Mouse (Mus musculus) gastrocnemius, postnatal 10 days (tissue): ENCODE measurements around the gene E330009J07Rik. TPM values are rescaled to one million over a fixed set of nuclear protein-coding genes. Genes with fewer than 3 reads are reported as not detected.

ENCODE experiments used
- DNase-seq: peaks from one replicate; pipeline ENCODE4 v3.0.0; 2021; ENCODE audit warnings: mixed read lengths
- long read RNA-seq, 2 experiments: library from polyadenylated mRNA; stranded (forward); transcript quantifications; one replicate each; pipeline ENCODE4 v2.0.0; 2021
- total RNA-seq, 2 experiments: library from RNA; stranded (reverse); gene quantifications; 2 replicates each; pipeline ENCODE4 v1.2.3; 2021

Gene E330009J07Rik
- total RNA-seq, result 1 to 10 TPM; 3.7 to 3.8 TPM
- long read RNA-seq, experiment 1, full-length matches to known transcripts, result 2 of 4 reads
- long read RNA-seq, experiment 1, partial matches to known transcripts, result 0 of 4 reads
- long read RNA-seq, experiment 1, other reads (novel, unspliced or antisense), result 2 of 4 reads
- long read RNA-seq, experiment 2, full-length matches to known transcripts, result 3 of 4 reads
- long read RNA-seq, experiment 2, partial matches to known transcripts, result 0 of 4 reads
- long read RNA-seq, experiment 2, other reads (novel, unspliced or antisense), result 1 of 4 reads

- DNase-seq, result peak; percentile 81
These were observed at the start of gene E330009J07Rik for GRCm38 (mm10) chr6:40436047-40436483. Gene E330009J07Rik (minus strand): TSS chr6:40436135.

GRCm38 (mm10) chr6:40482318-40482717, 46.4 kb upstream of the E330009J07Rik start:
- DNase-seq, result no peak

DNA sequence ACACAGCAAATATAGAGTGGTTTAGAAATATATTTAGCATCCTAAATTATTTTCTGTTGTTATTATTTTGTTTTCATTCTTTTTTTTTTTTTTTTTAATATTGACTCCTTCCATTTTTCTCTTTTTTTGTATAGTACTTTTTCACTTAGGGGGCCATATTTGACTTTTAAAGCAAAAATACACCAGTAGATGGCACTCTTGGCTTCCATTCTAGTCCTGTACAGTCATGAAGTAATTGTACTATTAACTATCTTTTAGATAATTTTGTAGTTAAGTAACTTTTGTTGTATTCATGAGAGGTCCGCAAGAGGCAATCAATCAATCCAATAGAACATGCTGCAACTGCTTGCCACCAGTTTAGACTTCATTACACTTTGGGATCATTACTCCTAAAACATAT, 43.8 kb upstream of the E330009J07Rik start:
- no peak for DNase-seq

GRCm38 (mm10) chr6:40476132-40476531, 40.2 kb upstream of the E330009J07Rik start:
- no peak for DNase-seq

DNA sequence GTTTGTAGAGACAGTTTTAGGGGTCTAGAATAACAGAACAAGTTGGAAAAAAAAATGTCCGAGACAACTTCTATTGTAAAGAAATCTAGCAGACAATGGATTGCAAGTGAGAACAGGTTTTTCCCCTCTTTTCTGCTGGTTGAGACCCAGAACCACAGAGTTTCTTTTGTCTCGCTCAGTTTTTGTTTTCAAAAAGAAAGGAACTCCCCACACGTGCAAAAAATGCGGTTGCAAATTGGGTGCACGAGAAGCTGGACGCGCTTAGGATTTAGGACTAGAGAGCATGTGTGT, 35.7 kb upstream of the E330009J07Rik start:
- DNase-seq, result no peak

- peak; percentile 89 for DNase-seq
These were observed 35.2 kb upstream of the E330009J07Rik start, which contains the start of gene Ssbp1 for GRCm38 (mm10) chr6:40470916-40471719. Gene Ssbp1 (plus strand): TSS chr6:40471352.

GRCm38 (mm10) chr6:40465710-40466109, 29.8 kb upstream of the E330009J07Rik start:
- DNase-seq, result no peak

- no peak for DNase-seq
These were observed 18.6 kb upstream of the E330009J07Rik start for GRCm38 (mm10) chr6:40454436-40455041.

GRCm38 (mm10) chr6:40448626-40449025, 12.7 kb upstream of the E330009J07Rik start:
- no peak for DNase-seq

- no peak for DNase-seq
These were observed 7.5 kb upstream of the E330009J07Rik start for GRCm38 (mm10) chr6:40443281-40443928.

DNA sequence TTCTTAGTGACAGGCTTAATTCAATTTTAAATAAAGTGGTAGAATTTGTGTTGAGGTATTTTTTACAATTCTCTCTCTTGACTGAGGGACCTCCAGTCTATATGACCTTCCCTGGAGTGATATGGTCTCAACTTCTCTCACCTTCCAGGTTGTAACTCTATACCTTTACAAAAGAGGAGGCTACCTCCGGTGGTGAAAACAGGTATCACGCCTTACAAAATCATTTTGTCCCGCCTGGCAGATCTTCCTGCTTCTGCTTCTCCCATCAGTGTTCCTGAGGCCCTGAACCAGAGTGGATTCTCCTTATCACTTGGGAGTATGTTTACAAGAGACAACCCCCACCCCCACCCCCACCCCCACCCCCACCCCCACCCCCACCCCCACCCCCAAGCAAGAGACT, 5.8 kb upstream of the E330009J07Rik start:
- DNase-seq, result no peak

GRCm38 (mm10) chr6:40441276-40441675, 5.3 kb upstream of the E330009J07Rik start:
- DNase-seq, result no peak

- DNase-seq, result no peak
These were observed 3.8 kb upstream of the E330009J07Rik start for GRCm38 (mm10) chr6:40439731-40440130.

- DNase-seq, result no peak
These were observed 3.0 kb upstream of the E330009J07Rik start, which contains the start of gene Wee2 for GRCm38 (mm10) chr6:40438936-40439335. Gene Wee2 (plus strand): TSS chr6:40439088.

DNA sequence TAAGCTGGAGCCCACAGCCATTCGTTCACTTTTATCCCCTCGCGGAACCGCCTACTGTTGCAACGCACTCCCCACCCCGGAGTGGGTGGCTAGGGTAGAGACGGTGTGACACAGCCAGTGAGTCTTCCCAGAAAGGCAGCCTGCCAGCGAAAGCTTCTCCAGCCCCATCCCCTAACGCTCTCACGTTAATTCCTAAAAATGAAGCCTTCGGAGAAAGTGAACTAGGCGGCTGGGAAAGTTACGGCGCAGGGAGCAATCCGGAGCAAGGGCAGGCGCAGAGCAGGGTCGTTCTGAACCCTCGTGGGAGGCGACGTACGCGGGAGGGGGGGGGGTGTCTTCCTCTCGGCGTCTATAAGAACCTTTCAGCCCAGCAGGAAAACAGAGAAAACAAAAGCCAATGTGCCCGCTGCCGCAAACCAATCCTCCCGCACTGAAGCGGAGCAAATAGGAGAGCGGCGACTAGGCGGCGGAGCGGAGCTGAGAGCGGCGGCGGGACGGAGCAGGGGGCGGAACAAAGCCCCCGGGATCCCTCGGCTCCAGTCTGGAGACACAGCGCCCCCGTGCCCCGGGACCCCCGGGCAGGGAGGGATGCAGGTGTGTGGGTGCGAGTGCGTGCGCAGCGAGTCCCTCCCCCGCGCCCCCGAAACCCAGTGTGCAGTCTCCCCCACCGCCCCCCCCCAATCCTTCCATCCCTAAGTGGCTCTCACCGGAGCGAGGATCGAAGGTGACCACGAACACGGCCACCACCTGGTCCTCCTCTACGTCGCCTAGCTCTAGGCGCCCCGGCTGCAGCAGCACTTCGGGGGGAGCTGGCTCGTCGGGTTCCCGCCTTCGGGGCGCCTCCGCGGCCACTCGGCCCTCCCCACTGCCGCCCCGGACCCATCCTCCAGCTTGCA, 536 bp downstream of the E330009J07Rik start:
- peak; percentile 34 for DNase-seq

DNA sequence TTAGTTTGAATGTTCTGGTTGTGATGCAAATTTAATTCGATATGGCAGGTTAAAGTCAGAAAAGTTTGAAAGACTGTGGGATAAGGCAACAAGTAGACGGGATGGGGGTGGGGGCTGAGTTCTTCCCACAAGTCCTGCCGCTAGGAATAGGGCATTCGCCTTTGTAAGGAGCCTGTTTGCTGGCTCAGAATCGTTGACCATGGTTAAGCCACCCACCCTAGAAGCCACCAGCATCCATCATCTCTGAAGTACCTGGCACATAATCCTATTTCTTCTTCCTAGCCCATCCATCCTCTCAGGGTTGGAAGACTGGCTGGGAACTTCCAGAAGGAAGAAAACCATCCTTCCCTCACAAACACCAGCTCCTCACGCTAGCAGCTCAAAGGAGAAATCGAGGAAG, 1.2 kb downstream of the E330009J07Rik start:
- DNase-seq, result no peak

DNA sequence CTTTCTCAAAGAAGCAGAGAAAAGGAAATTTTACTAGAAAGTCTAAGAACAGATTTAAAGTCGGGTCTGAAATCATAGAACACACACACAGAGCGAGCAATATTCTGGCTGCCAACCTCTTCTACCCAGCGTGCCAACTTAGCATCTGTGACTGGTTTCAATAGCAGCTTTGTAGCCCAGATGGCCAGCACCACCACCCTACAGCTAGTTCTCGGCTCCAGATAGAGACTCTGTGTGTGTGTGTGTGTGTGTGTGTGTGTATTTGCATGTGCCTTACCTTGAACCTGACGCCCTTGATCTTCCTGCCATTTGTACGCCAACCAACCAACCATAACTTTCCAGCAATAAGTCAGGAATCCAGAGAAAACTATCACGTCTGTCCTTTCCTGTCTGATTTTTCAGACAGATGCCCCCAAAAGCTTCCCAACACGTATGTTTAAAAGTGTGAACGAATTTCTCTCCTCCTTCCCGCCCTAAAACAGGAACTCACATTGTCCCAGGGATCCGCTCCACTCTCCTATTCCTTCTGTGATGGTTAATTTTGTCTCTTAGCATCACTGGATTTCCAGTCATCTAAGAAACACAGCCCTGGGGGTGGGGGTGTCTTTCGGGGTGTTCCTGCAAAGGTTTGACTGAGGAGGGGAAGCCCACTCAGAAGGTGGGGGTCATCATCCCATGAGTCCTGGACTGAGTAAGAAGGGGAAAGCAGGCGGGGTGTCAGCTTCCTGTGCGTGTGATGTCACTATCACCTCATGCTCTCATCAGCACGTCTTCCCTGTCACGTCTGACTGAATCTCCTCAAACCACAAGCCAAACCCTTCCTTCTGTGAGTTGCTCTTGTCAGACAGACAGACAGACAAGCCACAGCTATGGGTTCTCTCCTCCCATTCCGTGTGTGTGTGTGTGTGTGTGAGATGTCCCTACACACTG, 3.3 kb downstream of the E330009J07Rik start:
- DNase-seq, result no peak

DNA sequence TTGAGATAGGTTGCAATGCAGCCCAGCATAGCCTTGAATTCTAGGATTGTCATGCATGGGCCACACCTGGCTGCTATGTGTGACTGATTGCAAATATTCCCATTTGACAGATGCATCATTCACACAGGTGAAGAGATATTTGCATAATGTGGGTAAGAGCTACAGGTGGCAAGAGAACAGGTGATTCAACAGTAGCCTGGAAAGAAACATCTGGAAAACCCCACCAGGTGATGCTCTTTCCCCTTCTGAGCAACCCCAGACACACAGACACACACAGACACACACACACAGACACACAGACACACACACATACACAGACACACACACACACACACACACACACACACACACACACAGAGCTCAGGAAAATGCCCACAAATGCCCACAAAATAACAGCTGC, 4.1 kb downstream of the E330009J07Rik start:
- DNase-seq, result no peak

DNA sequence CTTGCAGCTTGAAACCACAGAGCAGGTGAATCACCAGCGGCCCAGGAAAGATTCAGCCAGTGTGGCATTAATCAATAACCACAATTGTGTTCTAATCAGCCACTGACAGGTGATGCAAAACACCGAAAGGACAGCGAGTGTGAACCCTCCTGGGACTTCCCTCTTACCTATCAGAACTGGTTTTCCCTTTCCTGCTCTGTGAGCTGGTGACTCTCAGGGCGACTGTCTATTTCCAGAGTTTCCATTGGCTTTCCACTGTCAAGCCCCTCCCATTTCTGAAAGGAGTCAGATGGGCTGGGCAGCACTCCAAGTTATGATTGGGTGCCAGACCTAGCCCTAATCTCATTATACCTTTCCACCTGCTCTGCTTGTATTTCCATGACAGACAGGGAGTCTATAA, 4.6 kb downstream of the E330009J07Rik start:
- DNase-seq, result no peak

- no peak for DNase-seq
These were observed 5.1 kb downstream of the E330009J07Rik start for GRCm38 (mm10) chr6:40430878-40431277.
